Mouse (Mus musculus): ENCODE measurements at regions not wholly inside any gene's neighbourhood (a gene's known extent, or its start where the extent isn't known, plus 50 kb on each side); places are given as distances from the start of the nearest gene placed in this dataset.

GRCm38 (mm10) chr3:48658386-48658785 lies 1098.7 kb downstream of the Pcdh18 start:
- DNase-seq (ENCODE audit: low read depth, low spot score), result no peak

DNA sequence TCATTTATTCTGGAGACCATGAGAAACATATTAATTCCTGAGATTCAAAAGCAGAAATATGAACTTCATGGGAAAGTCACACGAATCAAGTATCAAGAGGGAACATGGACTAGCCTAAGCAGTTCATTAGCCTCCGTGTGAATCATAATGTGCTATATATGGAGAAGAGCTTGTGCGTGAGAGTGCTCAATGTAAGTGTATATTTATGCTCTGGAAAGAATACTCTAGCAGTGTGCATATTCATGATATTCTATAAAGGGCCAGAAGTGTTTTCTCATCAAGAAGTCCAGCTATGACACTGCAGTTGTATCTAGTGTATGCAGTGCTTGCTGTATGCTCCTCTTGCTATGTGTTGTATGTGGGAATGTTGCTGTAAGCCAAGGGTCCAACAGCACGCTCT lies 1102.0 kb downstream of the Pcdh18 start:
- no peak for DNase-seq (ENCODE audit: low read depth, low spot score)

- no peak for DNase-seq (ENCODE audit: low read depth, low spot score)
Measured at GRCm38 (mm10) chr3:48631889-48632483, 1125.1 kb downstream of the Pcdh18 start.

GRCm38 (mm10) chr3:48608933-48609332 lies 1148.2 kb downstream of the Pcdh18 start:
- peak; percentile 31 for DNase-seq (ENCODE audit: low read depth, low spot score)

DNA sequence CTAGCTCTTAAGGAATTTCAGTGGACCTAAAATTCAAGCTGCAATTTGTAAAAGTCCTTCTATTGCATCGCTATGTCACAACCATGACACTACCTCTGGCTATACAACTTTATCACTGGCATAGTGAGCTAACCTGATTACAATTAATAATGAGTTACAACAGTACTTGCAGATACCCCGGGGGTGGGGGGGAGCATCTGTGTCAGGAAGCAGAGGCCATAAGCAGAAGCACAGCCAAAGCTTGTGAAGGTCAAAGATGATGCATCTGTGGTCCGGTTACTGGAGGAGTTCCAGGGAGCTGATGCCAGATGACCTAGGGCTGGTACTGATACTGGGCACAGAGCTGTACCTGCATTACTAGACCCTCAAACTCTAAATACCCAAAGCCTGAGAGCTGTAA lies 1152.3 kb downstream of the Pcdh18 start:
- DNase-seq (ENCODE audit: low read depth, low spot score), result no peak

DNA sequence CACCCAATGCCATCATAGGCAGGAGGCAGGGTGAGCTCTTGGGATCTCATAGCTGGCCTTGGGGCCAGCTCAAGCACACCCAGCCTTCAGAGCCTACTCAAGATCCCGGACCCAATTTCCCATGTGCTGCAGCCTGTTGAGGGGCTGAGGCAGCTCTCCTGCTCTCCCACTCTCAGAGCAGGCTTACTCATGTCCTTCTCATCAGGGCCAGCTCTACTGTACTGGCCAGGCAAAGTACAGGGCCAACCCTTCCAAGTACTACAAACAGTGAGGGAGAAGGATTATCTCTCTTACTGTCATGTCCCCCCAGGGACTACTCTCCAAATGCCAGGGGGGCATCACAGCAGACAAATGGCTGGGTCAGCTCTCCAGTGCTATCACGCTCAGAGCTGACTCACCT lies 1169.8 kb downstream of the Pcdh18 start:
- no peak for DNase-seq (ENCODE audit: low read depth, low spot score)

DNA sequence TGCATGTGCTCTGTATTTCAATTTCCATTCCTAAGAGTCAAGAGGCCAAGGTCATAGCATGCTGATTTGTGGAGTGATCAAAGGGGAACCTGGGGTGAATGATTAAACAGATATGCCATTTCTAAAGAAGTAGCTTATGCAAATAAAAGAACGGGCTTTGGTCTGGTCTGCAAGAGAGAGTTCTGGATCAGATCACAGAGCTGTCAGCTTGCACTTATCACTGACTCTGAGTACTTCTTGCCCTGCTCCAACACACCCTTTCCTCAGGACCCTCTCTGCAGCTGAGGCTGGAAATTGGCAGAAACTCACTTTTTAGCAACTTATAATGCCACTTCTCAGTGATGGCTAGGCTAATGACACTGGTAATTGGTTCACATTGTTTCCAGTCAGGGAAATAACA lies 1171.0 kb downstream of the Pcdh18 start:
- DNase-seq (ENCODE audit: low read depth, low spot score), result peak; percentile 31

- DNase-seq (ENCODE audit: low read depth, low spot score), result no peak
Measured at GRCm38 (mm10) chr3:48584340-48584739, 1172.8 kb downstream of the Pcdh18 start.

- no peak for DNase-seq (ENCODE audit: low read depth, low spot score)
Measured at GRCm38 (mm10) chr3:48582521-48582920, 1174.6 kb downstream of the Pcdh18 start.

DNA sequence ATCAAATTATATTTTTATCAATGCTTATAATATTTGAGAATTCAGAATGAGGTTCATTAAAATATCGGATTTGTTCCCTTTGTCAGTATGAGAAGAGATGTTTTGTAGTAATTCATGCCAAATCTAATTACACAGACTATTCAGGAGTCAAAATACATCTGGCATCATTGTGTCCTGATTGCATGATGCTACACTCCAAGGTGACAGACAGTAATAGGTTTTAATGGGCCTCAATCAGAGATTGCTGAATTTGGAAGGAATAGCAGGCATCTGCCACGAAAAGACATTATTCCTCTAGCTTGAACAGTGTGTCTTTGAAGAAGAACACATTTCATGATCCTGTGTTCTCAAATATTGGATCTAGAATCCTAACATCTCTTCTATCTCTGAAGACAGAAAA lies 1177.2 kb downstream of the Pcdh18 start:
- no peak for DNase-seq (ENCODE audit: low read depth, low spot score)

GRCm38 (mm10) chr3:48579229-48579628 lies 1177.9 kb downstream of the Pcdh18 start:
- no peak for DNase-seq (ENCODE audit: low read depth, low spot score)

- DNase-seq (ENCODE audit: low read depth, low spot score), result no peak
Measured at GRCm38 (mm10) chr3:48546669-48547068, 1210.5 kb downstream of the Pcdh18 start.

DNA sequence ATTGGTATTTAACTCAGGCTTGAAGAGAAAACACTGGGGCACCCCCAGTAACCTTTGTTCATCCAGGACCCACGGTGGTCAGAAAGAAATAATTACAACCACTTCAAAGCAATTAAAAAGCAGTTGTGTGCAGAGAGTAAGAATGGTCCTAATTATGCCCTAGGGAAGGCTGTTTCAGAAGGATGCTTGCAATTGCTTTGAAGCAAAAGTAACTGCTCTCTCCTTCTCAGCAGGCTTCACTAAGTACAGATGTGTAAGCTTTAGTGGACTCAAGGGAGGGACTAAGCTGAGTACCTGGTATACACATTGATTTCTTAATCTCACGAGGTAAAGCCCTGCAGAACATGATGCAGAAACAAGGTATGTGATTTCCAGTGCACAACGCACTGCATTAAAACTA lies 1242.1 kb downstream of the Pcdh18 start:
- no peak for DNase-seq (ENCODE audit: low read depth, low spot score)

DNA sequence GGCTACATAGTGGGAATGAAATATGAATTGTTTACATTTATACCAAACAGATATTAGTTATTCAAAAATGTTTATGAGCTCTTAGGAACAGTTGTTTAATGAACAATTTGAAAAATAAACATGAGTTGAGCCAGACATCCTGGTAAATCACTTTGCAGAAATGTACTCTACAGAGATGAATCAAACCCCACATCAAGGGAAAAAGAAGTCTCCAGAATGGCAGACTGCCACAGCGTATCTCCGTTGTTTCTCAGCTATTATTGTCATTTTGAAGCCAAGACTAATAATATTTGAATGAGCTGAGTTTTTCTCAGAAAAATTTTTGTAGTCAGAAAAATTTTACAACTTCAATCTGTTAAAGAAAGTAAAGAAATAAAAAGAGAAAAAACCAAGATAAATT lies 1253.1 kb downstream of the Pcdh18 start:
- DNase-seq (ENCODE audit: low read depth, low spot score), result no peak

- DNase-seq (ENCODE audit: low read depth, low spot score), result no peak
Measured at GRCm38 (mm10) chr3:48464679-48465078, 1292.4 kb downstream of the Pcdh18 start.

DNA sequence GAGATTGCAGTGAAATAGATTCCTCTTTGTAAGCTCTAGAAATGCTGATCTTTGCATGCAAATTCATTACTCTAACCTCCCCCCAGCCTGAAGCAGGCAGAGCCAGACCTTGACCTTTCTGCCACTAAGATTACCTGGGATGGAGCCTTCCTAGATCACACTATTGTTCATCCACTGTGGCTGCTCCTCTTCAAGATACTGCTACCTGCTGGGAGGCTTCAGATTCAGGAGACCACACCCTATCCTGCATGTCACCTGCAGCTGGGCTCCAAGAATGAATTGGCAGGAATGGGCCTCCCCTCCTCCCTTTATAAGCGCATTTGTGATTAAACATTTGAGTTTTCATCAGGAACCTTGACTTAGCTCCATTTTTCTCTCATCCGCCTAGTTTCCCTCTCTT lies 1315.2 kb downstream of the Pcdh18 start:
- DNase-seq (ENCODE audit: low read depth, low spot score), result peak; percentile 88

GRCm38 (mm10) chr3:48429406-48430033 lies 1327.6 kb downstream of the Pcdh18 start:
- DNase-seq (ENCODE audit: low read depth, low spot score), result no peak

- no peak for DNase-seq (ENCODE audit: low read depth, low spot score)
Measured at GRCm38 (mm10) chr3:48389862-48390261, 1367.3 kb downstream of the Pcdh18 start.

Data from ES-CJ7 (cell line).